Mouse (Mus musculus) layer of hippocampus, postnatal 10 days (tissue): ENCODE results near the gene Fam118b. TPM values are rescaled to one million over a fixed set of nuclear protein-coding genes. Genes with fewer than 3 reads are reported as not detected.

ENCODE experiments used
- DNase-seq, 2 experiments: peaks; one replicate each; pipeline ENCODE4 v3.0.0; 2021; ENCODE audit warnings: low spot score in 2 of 2
- total RNA-seq, 2 experiments: library from RNA; stranded (reverse); gene quantifications; 2 replicates each; pipeline ENCODE4 v1.2.3; 2021

Gene Fam118b
- total RNA-seq, 2 experiments from 2014 or later = 25.7 to 26.7 TPM

GRCm38 (mm10) chr9:35267976-35268715 is 541 bp upstream of the Fam118b start:
- no peak for DNase-seq

GRCm38 (mm10) chr9:35264509-35264908 is 3.1 kb downstream of the Fam118b start:
- no peak for DNase-seq

- no peak for DNase-seq
These were observed 4.2 kb downstream of the Fam118b start for GRCm38 (mm10) chr9:35263431-35263830.

- DNase-seq = no peak
These were observed 5.2 kb downstream of the Fam118b start for GRCm38 (mm10) chr9:35262418-35262817.

GRCm38 (mm10) chr9:35257365-35257764 is 10.2 kb downstream of the Fam118b start:
- DNase-seq = no peak

- no peak for DNase-seq
These were observed 18.1 kb downstream of the Fam118b start for GRCm38 (mm10) chr9:35249476-35249875.

GRCm38 (mm10) chr9:35247405-35247804 is 20.2 kb downstream of the Fam118b start:
- no peak for DNase-seq

GRCm38 (mm10) chr9:35239734-35240133 is 27.9 kb downstream of the Fam118b start:
- DNase-seq = no peak

GRCm38 (mm10) chr9:35238915-35239571 is 28.6 kb downstream of the Fam118b start:
- no peak for DNase-seq

GRCm38 (mm10) chr9:35238371-35238770 is 29.2 kb downstream of the Fam118b start:
- no peak for DNase-seq

- no peak for DNase-seq
These were observed 31.6 kb downstream of the Fam118b start for GRCm38 (mm10) chr9:35235996-35236395.

GRCm38 (mm10) chr9:35228671-35229070 is 38.9 kb downstream of the Fam118b start:
- no peak for DNase-seq

GRCm38 (mm10) chr9:35223466-35223865 is 44.1 kb downstream of the Fam118b start:
- DNase-seq = no peak

- DNase-seq = no peak
These were observed 49.6 kb downstream of the Fam118b start for GRCm38 (mm10) chr9:35217963-35218362.

GRCm38 (mm10) chr9:35211573-35212511 is 55.8 kb downstream of the Fam118b start:
- no peak for DNase-seq

GRCm38 (mm10) chr9:35210542-35211474 is 56.8 kb downstream of the Fam118b start, which contains the start of gene Foxred1:
Gene Foxred1 (minus strand): TSS chr9:35211055.
- DNase-seq = peak; percentile 99

GRCm38 (mm10) chr9:35204421-35204820 is 63.2 kb downstream of the Fam118b start:
- no peak for DNase-seq

GRCm38 (mm10) chr9:35203536-35203935 is 64.1 kb downstream of the Fam118b start:
- DNase-seq = no peak

GRCm38 (mm10) chr9:35200529-35201060 is 67.0 kb downstream of the Fam118b start:
- no peak for DNase-seq
